Mouse (Mus musculus) embryo, embryonic 10 days (tissue): ENCODE data around the gene Cyfip1.
"Not testable (repeated sequence)": the region's sequence is repeated elsewhere in the genome, so short reads cannot be mapped to it uniquely, and the experiment has no call there.

Source experiments
- DNase-seq: peaks from one replicate; pipeline ENCODE4 v3.0.0-alpha.2; 2015; ENCODE audit warnings: low spot score

The Cyfip1 gene

DNA sequence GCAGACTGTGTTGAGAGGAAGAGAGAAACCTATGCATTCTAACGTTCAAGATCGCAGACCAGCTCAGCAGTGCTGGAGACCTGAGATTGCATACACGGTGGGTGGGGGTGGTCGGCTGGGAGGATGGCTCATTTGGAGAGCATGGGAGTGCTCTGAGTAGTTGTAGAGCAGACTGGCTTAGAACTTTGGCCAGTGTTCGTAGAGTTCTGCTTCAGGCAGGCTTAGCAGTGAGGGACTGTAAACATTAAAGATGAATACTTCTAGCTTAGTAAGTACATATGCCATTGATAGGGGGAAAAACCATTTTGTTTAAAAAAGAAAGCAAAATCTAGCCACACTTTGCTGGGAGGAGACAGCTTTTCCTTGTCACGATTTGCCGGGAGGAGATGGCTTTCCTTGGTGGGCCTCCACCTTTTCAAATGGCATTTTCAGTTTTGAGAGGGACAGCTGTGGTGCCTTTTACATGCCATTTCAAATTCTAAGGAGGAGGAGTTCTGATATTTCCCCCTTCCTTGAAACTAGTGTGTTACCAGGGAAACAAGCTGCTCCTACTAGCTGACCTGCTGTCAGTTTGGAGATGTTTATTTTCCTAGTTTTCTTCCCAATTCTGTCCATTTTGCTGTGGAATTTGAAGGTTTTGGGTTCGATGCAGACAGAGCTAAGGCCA lies 24.3 kb downstream of the Cyfip1 start:
- no peak for DNase-seq

DNA sequence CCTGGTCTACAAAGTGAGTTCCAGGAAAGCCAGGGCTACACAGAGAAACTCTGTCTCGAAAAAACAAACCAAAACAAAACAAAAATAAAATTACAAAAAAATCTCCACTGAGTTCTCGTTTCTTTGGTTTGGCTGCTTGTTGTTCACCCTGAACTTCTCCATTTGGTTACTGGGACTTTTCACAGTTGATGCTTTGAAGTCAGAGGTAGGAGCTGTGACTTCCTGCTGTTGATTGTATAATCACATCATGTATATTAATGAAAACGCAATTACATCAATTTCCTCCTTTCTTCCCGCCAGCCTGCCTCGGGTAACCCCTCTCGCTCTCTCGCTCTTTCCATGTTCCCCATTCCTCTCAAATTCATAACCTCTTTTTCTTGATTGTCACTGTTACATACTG lies 26.7 kb downstream of the Cyfip1 start:
- no peak for DNase-seq

DNA sequence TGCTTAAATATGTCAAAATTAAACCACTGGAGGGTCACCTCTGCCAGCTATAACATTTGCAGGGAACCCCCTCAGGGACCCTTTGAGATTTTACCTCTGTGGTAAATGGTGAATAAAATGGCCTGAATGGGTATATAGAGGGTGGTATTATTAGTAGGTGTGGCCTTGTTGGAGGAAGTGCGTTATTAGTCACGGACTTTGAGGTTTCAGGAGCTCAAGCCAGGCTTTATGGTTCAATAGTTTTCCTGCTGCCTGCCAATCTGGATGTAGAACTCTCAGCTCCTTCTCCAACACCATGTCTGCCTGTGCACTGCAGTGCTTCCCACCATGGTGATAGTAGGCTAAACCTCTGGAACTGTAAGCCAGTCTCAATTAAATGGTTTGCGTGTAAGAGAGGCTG lies 27.7 kb downstream of the Cyfip1 start:
- DNase-seq = no peak

DNA sequence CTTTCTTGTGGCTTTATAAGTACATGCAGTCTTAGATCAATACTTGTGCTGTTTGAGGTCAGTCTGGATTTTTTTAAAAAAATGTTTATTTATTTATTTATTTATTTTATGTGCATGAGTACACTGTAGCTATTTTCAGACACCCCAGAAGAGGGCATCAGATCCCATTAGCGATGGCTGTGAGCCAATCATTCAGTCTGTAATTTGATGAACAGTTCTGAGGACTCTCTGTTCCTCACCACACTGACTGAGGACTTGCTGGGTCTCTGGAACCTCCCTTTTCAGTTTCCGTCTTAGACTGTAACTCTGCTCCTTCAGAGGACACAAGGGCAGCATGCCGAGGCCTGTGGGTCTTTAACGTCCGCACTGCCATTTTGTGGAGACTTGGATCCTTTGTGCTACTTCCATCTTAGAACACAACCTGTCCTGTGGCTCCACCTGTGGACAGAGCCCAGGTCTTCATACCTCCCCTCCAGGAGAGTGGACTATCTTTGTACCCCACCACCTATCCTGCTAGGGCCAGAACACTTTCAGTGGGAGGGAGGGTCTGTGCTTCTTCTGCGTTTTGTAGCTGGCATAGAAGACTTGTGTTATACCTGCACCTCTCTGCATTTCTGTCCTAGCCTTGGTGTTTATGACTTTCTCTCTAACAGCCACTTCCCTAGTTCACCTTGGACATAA lies 28.9 kb downstream of the Cyfip1 start:
- no peak for DNase-seq

DNA sequence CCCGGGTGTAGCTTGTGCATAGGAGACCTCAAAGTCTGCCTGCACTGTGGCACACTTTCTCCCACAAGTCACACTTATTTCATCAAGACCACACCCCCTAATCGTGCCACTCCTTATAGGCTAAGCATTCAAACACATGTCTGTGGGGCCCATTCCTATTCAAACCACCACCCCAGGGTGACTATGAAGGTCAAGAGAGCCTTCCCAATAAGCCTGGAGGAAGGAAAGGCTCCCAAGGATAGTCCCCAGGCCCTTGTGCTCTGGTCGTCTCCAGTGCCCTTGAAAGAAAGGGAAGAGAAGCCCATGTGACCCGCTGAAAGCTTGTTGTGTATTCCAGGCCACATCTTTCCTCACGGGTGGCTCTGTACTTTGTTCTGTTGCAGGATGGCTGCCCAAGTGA lies 29.9 kb downstream of the Cyfip1 start:
- DNase-seq = no peak

DNA sequence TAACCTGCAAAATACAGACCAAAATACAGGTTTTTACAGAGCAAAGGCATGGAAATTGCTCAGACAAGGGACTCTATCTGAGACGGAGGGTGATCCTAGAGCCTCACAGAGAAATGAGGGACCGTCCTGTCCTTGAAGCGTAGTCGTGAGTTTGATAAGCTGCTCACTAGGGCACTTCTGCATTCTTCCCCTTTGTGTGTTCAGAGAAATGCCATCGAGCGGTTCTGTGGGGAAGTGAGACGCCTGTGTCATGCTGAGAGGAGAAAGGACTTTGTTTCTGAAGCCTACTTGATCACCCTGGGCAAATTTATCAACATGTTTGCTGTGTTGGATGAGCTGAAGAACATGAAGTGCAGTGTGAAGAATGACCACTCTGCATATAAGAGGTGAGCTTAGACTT lies 33.2 kb downstream of the Cyfip1 start:
- no peak for DNase-seq

DNA sequence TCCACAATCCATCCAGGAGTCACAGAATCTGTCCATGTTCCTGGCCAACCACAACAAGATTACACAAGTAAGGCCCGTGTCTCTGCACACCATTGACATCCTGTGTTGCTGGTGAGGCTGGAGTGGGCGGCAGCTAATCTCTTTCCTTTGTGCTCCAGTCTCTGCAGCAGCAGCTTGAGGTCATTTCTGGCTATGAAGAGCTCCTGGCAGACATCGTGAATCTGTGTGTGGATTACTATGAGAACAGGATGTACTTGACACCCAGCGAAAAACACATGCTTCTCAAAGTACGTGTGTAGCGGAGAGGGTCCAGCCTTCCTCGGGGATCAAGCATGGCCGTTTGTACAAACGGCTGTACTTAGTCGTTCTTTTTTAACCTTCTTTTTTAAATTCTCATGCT lies 36.2 kb downstream of the Cyfip1 start:
- no peak for DNase-seq

DNA sequence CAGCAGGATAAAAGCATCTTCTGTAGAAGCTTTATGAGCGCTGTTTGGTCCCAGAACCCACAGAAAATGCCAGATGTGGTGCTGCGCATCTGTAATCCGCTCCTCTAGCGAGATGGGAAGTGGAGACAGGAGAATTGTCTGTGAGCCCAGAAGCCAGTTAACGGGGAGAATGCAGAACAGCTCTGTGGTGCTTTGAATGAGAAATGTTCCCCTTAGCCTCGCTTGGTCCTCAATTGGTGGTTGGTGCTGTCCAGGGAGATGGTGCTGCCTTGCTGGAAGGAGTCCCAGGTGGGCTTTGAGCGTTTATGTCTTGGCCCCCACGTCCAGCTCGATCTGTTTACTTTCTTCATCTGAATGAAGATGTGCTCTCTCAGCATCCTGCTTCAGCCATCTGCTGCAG lies 39.3 kb downstream of the Cyfip1 start:
- DNase-seq = no peak

DNA sequence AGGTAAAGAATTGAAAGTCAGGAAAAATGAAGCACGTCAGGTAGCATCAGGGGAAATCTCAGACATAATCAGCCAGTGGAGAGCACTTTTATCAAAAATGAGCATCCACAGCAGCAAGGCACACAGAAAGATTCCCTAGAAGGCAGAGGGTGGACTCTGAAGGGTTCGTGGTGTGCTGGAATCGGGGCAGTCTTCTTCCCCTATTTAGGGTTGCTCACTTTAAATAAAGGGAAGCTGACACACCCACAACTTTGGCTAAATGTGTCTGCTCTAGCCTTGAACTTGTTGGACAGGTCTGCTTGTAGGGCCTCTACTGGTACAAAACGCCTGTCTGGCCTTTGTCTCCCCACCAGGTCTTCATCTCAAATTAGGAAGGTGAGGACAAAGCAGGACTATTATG lies 47.1 kb downstream of the Cyfip1 start:
- DNase-seq = no peak

DNA sequence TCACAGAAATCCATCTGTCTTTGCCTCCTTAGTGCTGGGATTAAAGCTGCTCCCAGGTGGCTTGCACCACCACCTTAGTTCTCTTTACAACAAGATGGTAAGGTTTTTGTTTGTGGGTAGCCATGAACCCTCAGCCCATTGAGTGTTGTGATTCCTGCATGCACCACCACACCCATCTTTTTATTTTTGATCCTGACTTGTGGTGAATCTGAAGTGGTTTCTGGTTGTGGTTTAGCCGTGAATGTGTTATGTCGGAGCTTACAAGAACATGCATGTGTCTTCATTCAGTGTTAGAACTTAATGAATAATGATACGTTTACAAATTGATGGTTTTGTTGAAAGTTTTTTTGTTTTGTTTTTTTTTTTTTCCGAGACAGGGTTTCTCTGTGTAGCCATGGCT lies 48.5 kb downstream of the Cyfip1 start:
- DNase-seq = no peak

DNA sequence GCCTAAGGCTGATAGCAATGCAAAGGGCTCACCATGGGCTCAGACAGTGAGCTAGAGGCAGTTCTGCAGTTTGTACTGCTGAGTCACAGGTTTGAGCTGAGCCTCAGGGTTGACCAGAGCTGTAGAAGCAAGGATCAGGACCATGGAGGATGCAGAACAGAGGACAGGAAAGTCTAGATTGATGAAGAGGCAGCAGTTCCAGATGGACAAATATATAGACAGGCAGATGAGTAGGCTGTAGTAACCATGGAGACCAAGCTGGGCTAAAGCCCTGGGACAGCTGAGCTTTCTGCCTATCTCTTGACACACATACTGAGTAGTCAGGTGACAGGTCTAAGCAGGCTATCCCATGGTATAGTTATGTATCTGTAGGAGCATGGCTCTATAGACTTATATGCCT lies 49.2 kb downstream of the Cyfip1 start:
- no peak for DNase-seq

DNA sequence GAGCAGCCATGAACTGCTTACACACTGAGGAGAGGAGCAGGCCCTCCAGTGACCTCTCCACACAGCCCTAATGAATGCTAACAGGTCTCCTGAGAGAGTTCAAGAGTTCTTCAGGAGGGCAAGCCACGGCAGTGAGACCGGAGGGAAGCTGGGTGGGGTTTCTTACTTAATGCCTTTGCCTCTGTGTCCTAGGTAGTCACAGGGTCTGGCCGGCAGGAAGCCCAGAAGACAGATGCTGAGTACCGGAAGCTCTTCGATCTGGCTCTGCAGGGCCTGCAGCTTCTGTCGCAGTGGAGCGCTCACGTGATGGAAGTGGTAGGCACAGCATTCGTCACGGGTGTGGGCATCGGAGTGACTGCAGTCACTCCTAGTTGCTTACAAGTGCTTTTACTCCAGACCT lies 50.3 kb downstream of the Cyfip1 start:
- no peak for DNase-seq

DNA sequence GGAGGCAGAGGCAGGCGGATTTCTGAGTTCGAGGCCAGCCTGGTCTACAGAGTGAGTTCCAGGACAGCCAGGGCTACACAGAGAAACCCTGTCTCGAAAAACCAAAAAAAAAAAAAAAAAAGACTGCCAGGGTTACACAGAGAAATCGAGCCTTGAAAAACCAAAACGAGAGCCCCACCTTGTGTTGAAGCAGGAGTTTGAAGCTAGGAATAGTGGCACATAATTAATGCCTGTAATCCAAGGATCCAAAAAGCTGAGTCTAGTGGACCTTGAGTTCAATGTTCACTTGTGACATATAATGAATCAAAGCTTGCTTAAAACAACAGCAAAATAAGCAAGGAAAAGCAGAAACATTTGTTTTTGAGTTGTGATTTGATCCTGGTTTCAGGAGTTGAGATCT lies 62.2 kb downstream of the Cyfip1 start:
- no peak for DNase-seq

DNA sequence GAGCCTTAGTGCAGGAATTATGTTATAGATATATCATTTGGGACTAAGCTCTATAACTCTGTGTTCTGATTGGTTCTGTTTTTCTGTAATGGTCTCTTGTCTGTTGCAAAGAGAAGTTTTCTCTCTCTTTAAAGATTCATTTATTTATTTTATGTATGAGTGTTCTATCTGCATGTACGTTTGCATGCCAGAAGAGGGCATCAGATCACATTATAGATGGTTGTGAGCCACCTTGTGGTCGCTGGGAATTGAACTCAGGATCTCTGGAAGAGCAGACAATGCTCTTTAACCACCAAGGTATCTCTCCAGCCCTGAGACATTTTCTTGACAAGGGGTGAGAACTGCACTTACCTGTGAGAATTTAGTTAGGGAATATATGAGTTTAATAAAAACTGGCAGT lies 63.9 kb downstream of the Cyfip1 start:
- no peak for DNase-seq

DNA sequence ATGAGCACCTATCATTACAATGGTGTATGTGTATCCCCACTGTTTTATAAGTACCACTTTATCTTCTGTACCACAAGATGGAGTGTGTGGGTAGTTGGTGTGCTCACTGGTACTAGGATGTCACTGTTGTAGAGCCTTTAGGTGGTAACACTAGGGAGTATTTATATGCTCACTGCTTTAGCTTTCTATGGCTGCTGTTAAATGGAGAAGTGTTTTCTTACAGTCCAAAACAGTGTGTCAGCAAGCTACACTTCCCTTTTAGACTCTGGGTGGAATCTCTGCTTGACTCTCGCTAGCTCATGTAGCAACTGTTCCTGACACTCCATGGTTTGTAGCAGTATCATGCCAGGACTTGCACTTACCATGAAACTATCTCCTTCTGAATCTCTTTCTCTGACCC lies 68.0 kb downstream of the Cyfip1 start:
- DNase-seq = no peak

DNA sequence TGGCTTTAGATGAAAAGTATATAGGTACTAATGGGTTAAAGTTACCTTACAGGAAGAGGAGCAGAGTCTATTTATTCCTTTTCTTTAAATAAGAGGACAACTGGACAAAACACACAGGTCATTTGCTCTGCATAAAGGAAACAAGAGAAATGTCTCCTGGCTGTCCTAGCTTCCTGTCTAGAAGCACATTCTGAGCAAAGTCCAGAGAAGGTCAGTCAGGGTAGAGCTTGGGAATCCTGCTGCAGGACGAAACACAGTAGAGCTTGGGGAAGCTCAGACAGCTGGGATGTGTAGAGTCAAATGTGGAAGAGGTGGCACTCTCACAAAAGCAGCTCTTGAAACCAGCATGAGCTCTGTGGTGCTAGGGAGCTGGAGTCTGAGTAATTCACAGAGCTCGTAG lies 68.8 kb downstream of the Cyfip1 start:
- no peak for DNase-seq

DNA sequence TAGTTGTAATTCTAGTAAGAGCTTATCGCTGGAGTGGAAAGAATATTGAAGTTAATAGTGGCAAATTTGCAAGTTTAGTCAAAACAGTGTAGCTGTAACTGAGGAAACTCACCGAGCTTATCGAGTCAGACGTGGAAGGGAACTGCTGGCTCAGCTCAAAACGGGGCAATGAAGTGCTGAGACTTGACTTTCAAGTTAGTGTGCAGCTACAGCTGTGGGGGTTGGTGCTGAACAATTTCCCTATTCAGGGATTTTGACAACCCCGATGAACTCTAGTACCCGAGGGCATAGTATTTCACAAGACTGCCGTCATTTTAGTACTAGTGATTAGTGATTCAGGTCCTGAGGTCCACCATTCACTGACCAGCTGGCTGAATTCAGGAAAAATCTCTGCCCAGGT lies 69.8 kb downstream of the Cyfip1 start:
- DNase-seq = no peak

DNA sequence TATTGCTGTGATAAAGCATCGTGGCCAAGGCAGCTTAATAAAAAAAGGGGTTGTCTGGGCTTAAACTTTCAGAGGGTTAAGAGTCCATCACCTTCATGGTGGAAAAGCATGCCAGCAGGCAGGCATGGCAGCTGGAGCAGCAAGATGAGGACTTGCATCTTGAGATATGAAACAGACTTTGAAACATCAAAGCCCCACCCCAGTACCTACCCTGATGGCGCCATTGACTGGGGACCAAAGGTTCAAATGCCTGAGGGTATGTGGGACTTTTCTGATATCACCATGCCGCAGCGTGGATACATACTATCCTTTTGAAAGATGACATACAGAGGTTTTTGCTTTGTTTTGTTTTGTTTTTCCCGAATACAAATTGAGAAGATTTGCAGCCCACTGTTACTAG lies 70.6 kb downstream of the Cyfip1 start:
- no peak for DNase-seq

DNA sequence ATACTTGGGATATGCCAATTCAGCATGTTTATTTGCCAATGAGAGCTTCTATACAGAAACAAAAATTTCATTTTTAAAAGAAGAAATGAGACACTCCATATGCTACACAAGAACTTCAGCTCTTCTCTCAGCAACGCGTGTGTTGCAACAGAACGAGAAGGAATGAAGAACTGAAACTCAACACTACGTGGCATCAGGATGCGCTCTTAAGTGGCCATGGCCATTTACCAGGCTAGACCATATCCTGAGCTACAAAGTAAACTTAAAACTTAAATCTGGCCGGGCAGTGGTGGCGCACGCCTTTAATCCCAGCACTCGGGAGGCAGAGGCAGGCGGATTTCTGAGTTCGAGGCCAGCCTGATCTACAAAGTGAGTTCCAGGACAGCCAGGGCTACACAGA lies 76.8 kb downstream of the Cyfip1 start:
- not testable (repeated sequence) for DNase-seq

DNA sequence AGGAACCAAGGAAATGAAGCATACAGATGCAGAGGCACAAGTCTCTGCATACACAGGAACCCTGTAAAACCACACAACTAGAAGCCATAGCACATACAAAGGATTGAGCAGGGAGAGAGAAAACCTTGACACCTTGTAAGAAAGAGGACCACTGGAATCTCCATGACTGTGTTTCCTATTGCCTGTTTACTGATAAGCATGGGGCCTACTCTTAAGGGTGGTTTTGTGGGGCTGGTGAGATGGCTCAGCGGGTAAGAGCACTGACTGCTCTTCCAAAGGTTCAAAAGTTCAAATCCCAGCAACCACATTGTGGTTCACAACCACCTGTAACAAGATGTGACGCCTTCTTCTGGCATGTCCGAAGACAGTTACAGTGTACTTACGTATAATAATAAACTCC lies 85.7 kb downstream of the Cyfip1 start:
- DNase-seq = no peak

DNA sequence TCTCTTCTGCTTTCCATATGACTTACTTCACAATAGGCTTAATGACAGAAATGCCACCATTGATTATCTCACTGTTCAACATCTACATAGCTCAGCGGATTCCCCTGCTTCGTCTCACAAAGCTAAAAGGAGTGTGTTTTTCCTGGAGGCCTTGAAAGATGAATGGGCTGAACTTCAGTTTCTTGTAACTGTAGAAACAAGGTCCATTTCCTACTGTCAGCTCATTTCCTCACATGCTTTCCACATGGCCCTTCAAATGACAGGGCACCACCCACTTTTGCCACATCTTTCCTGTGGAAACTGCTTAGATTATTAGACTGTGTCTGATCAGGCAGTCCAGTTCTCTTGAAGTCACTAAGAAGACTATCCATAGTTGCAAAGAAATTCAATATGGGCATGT lies 87.1 kb downstream of the Cyfip1 start:
- DNase-seq = no peak

DNA sequence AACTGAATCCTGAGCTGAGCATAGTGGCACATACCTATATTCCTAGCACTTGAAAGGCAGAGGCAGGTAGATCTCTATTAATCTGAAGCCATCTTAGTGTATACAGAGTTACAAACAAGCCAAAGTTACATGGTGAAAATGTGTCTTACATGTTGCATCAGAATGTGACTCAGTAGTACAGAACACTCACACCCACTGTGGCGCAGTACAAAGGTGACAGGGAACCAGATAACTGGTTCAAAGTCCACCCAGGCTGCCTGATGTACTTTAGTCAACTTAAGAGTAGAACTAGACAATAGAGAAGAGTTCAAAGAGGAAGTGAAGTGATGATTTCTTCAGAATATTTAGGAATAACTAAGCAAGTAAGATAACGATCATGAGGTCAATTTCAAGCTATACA lies 93.5 kb downstream of the Cyfip1 start:
- no peak for DNase-seq

DNA sequence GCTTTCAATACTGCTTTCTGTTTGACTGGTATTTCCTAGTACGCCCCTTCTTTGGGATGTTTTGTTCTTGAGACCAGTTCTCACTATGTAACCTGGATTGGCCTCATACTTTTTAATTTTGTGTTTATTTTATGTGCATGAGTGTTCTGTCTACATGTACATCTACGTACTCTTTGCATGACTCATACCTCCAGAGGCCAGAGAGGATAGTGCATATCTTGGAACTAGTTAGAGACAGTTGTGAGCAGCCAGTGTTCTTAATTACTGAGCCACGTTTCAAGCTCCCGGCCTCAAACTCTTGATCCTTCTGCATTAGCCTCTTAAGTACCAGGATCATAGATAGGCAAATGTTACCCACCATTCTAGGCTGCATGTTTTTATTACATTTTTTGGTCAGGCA lies 96.8 kb downstream of the Cyfip1 start:
- DNase-seq = no peak

DNA sequence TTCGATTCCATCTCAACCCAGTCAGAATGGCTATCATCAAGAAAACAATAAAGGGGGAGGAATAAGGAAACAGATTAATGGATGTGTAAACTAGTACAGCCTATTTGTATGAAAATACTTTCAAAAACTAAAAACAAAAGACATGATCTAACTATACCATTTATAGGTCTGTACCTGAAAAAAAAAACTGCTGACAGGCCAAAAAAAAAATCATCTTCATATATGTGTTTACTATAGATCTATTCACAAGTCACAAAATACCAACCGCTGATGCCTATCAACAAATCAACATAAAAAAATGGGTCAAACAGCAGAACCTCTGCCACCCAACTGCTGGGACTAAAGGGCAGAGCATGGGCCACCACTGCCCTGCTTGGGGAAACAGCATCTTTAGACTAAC lies 114.5 kb downstream of the Cyfip1 start:
- no peak for DNase-seq
